Mouse (Mus musculus): ENCODE results near the gene Zfp287. TPM values are rescaled to one million over a fixed set of nuclear protein-coding genes. Genes with fewer than 3 reads are reported as not detected.

The Zfp287 gene
- polyA plus RNA-seq (2012; rRNA removed), result 1.5 and 1.8 TPM in 2 replicates

GRCm38 (mm10) chr11:62731311-62732021 lies at the start of gene Zfp287:
Gene Zfp287, minus strand, starts transcription at chr11:62731905.
- WGBS, result 2% methylated on average over 48 of the region's 48 CpGs
- peak; percentile 51 to 67 for DNase-seq (ENCODE audit: low read depth in 1 of 2, low spot score in 2 of 2)
- TF ChIP-seq CTCF (IDR thresholded peaks at IDR 0.05; ENCODE audit: extremely low read depth, insufficient read depth, insufficient read length, insufficient replicate concordance) (no peak), POLR2A (IDR thresholded peaks at IDR 0.05; ENCODE audit: low read depth, low read length) (no peak)
- H3K36me3 ChIP-seq (ENCODE audit: control insufficient read depth, insufficient read depth, low read length), result peaks cover 4% of the 10 kb centered on the region; the same call in 1 of the 2 replicates
- H3K27me3 ChIP-seq (ENCODE audit: control insufficient read depth, insufficient read depth, low read length), result no peaks in the 10 kb centered on the region
- peak within 1 kb of the TSS; percentile 81 for H3K4me3 ChIP-seq (ENCODE audit: extremely low read depth, insufficient read depth, insufficient read length)
- H3K4me1 ChIP-seq (ENCODE audit: control insufficient read depth, insufficient read depth, insufficient read length), result no peaks in the 10 kb centered on the region
- H3K27ac ChIP-seq (ENCODE audit: insufficient read depth, low read length), result peak within 1 kb of the TSS; percentile 50

- no peak for DNase-seq (ENCODE audit: low read depth in 1 of 2, low spot score in 2 of 2)
- no peak for TF ChIP-seq CTCF (IDR thresholded peaks at IDR 0.05; ENCODE audit: extremely low read depth, insufficient read depth, insufficient read length, insufficient replicate concordance)
- TF ChIP-seq POLR2A (IDR thresholded peaks at IDR 0.05; ENCODE audit: low read depth, low read length), result no peak
- Histone ChIP-seq H3K27me3 (ENCODE audit: control insufficient read depth, insufficient read depth, low read length) (no peaks in the 10 kb centered on the region), H3K27ac (ENCODE audit: insufficient read depth, low read length) (no peak overlapping the region), H3K36me3 (ENCODE audit: control insufficient read depth, insufficient read depth, low read length) (peaks cover 5% of the 10 kb centered on the region; the same call in 1 of the 2 replicates), H3K4me1 (ENCODE audit: control insufficient read depth, insufficient read depth, insufficient read length) (no peaks in the 10 kb centered on the region), H3K4me3 (ENCODE audit: extremely low read depth, insufficient read depth, insufficient read length) (no peak overlapping the region)
- 94% methylated on average over 7 of the region's 7 CpGs for WGBS
These were observed 44.8 kb upstream of the Zfp287 start for GRCm38 (mm10) chr11:62776510-62776909.

GRCm38 (mm10) chr11:62760755-62761457 lies 29.2 kb upstream of the Zfp287 start:
- 77% methylated on average over 9 of the region's 9 CpGs for WGBS
- DNase-seq (ENCODE audit: low read depth in 1 of 2, low spot score in 2 of 2), result no peak
- no peak overlapping the region for H3K4me3 ChIP-seq (ENCODE audit: extremely low read depth, insufficient read depth, insufficient read length)
- H3K27ac ChIP-seq (ENCODE audit: insufficient read depth, low read length), result no peak overlapping the region
- no peaks in the 10 kb centered on the region for H3K36me3 ChIP-seq (ENCODE audit: control insufficient read depth, insufficient read depth, low read length)
- H3K27me3 ChIP-seq (ENCODE audit: control insufficient read depth, insufficient read depth, low read length), result 0 out of 2 replicates have a peak, but pooled peaks cover 1% of the 10 kb centered on the region
- TF ChIP-seq CTCF (IDR thresholded peaks at IDR 0.05; ENCODE audit: extremely low read depth, insufficient read depth, insufficient read length, insufficient replicate concordance) (no peak), POLR2A (IDR thresholded peaks at IDR 0.05; ENCODE audit: low read depth, low read length) (no peak)
- H3K4me1 ChIP-seq (ENCODE audit: control insufficient read depth, insufficient read depth, insufficient read length), result peaks cover 2% of the 10 kb centered on the region; the same call in 1 of the 2 replicates

- no peak for DNase-seq (ENCODE audit: low read depth in 1 of 2, low spot score in 2 of 2)
- Histone ChIP-seq H3K4me1 (ENCODE audit: control insufficient read depth, insufficient read depth, insufficient read length) (peaks cover 2% of the 10 kb centered on the region; the same call in 1 of the 2 replicates), H3K4me3 (ENCODE audit: extremely low read depth, insufficient read depth, insufficient read length) (no peak overlapping the region), H3K27me3 (ENCODE audit: control insufficient read depth, insufficient read depth, low read length) (0 out of 2 replicates have a peak, but pooled peaks cover 1% of the 10 kb centered on the region), H3K36me3 (ENCODE audit: control insufficient read depth, insufficient read depth, low read length) (no peaks in the 10 kb centered on the region), H3K27ac (ENCODE audit: insufficient read depth, low read length) (no peak overlapping the region)
- 96% methylated on average over 11 of the region's 11 CpGs for WGBS
- TF ChIP-seq CTCF (IDR thresholded peaks at IDR 0.05; ENCODE audit: extremely low read depth, insufficient read depth, insufficient read length, insufficient replicate concordance), result no peak
- no peak for TF ChIP-seq POLR2A (IDR thresholded peaks at IDR 0.05; ENCODE audit: low read depth, low read length)
These were observed 26.8 kb upstream of the Zfp287 start for GRCm38 (mm10) chr11:62758491-62758890.

- Histone ChIP-seq H3K36me3 (ENCODE audit: control insufficient read depth, insufficient read depth, low read length) (no peaks in the 10 kb centered on the region), H3K4me3 (ENCODE audit: extremely low read depth, insufficient read depth, insufficient read length) (no peak overlapping the region), H3K4me1 (ENCODE audit: control insufficient read depth, insufficient read depth, insufficient read length) (peaks cover 2% of the 10 kb centered on the region; the same call in 1 of the 2 replicates), H3K27ac (ENCODE audit: insufficient read depth, low read length) (no peak overlapping the region), H3K27me3 (ENCODE audit: control insufficient read depth, insufficient read depth, low read length) (0 out of 2 replicates have a peak, but pooled peaks cover 1% of the 10 kb centered on the region)
- TF ChIP-seq CTCF (IDR thresholded peaks at IDR 0.05; ENCODE audit: extremely low read depth, insufficient read depth, insufficient read length, insufficient replicate concordance) (no peak), POLR2A (IDR thresholded peaks at IDR 0.05; ENCODE audit: low read depth, low read length) (no peak)
- DNase-seq (ENCODE audit: low read depth in 1 of 2, low spot score in 2 of 2), result no peak
- WGBS, result 86% methylated on average over 6 of the region's 6 CpGs
These were observed 26.2 kb upstream of the Zfp287 start for GRCm38 (mm10) chr11:62757906-62758305.

- 0 out of 2 replicates have a peak, but pooled peaks cover 1% of the 10 kb centered on the region for H3K27me3 ChIP-seq (ENCODE audit: control insufficient read depth, insufficient read depth, low read length)
- TF ChIP-seq CTCF (IDR thresholded peaks at IDR 0.05; ENCODE audit: extremely low read depth, insufficient read depth, insufficient read length, insufficient replicate concordance) (no peak), POLR2A (IDR thresholded peaks at IDR 0.05; ENCODE audit: low read depth, low read length) (no peak)
- no peak overlapping the region for H3K27ac ChIP-seq (ENCODE audit: insufficient read depth, low read length)
- H3K36me3 ChIP-seq (ENCODE audit: control insufficient read depth, insufficient read depth, low read length), result no peaks in the 10 kb centered on the region
- no peak for DNase-seq (ENCODE audit: low read depth in 1 of 2, low spot score in 2 of 2)
- H3K4me1 ChIP-seq (ENCODE audit: control insufficient read depth, insufficient read depth, insufficient read length), result peaks cover 2% of the 10 kb centered on the region; the same call in 1 of the 2 replicates
- no peak overlapping the region; the same call in 1 of the 2 replicates for H3K4me3 ChIP-seq (ENCODE audit: extremely low read depth, insufficient read depth, insufficient read length)
- WGBS, result 6% methylated on average over 7 of the region's 7 CpGs
These were observed 25.4 kb upstream of the Zfp287 start for GRCm38 (mm10) chr11:62757143-62757507.

Measured in spleen, adult 2 months (tissue).